Mouse (Mus musculus) midbrain, embryonic 15.5 days (tissue): Measurements from ENCODE around the gene Ppp1r14a. TPM values are rescaled to one million over a fixed set of nuclear protein-coding genes. Genes with fewer than 3 reads are reported as not detected.

Experiments used
- ATAC-seq: fragments of 200-750 bp; cut with Nextera tagmentation; replicated peaks from 2 replicates; pipeline ENCODE4 v1.8.0; 2017; ENCODE audit warnings: moderate TSS enrichment
- H3K27ac ChIP-seq: fragments of 300-500 bp; sonication (generic); 2 replicates; pipeline ENCODE4 v1.5.1; 2015; ENCODE audit warnings: mild to moderate bottlenecking, inconsistent platforms
- H3K27me3 ChIP-seq: fragments of 300-500 bp; sonication (generic); replicated peaks from 2 replicates; pipeline ENCODE4 v1.6.1; 2015; ENCODE audit warnings: inconsistent platforms
- H3K36me3 ChIP-seq: fragments of 300-500 bp; sonication (generic); replicated peaks from 2 replicates; pipeline ENCODE4 v1.6.1; 2015; ENCODE audit warnings: inconsistent platforms
- H3K4me1 ChIP-seq: fragments of 300-500 bp; sonication (generic); 2 replicates; pipeline ENCODE4 v1.6.1; 2015; ENCODE audit warnings: inconsistent platforms
- H3K4me2 ChIP-seq: fragments of 300-500 bp; sonication (generic); 2 replicates; pipeline ENCODE4 v1.6.1; 2015; ENCODE audit warnings: inconsistent platforms, mild to moderate bottlenecking, moderate library complexity
- H3K4me3 ChIP-seq: fragments of 300-500 bp; sonication (generic); 2 replicates; pipeline ENCODE4 v1.5.1; 2015; ENCODE audit warnings: mild to moderate bottlenecking, inconsistent platforms
- H3K9ac ChIP-seq: fragments of 300-500 bp; sonication (generic); 2 replicates; pipeline ENCODE4 v1.6.1; 2015; ENCODE audit warnings: mild to moderate bottlenecking, inconsistent platforms
- H3K9me3 ChIP-seq: fragments of 300-500 bp; sonication (generic); 2 replicates; pipeline ENCODE4 v1.6.1; 2016; ENCODE audit warnings: inconsistent platforms
- WGBS: fragments of 180-500 bp; shearing (Covaris S2); methylation state at CpG from one replicate; pipeline ENCODE4 v1.1.7; 2015; ENCODE audit warnings: mixed read lengths; 5-methylcytosine and 5-hydroxymethylcytosine counted together
- polyA plus RNA-seq: library from polyadenylated mRNA; unstranded; fragments of >200 nt; fragmentation: Nextera tagmentation; extraction: Ambion mirVana; gene quantifications from 2 replicates; pipeline ENCODE4 v1.2.1, GENCODE M21; 2015

Gene Ppp1r14a
- 3.3 and 4.3 TPM in 2 replicates for polyA plus RNA-seq

DNA sequence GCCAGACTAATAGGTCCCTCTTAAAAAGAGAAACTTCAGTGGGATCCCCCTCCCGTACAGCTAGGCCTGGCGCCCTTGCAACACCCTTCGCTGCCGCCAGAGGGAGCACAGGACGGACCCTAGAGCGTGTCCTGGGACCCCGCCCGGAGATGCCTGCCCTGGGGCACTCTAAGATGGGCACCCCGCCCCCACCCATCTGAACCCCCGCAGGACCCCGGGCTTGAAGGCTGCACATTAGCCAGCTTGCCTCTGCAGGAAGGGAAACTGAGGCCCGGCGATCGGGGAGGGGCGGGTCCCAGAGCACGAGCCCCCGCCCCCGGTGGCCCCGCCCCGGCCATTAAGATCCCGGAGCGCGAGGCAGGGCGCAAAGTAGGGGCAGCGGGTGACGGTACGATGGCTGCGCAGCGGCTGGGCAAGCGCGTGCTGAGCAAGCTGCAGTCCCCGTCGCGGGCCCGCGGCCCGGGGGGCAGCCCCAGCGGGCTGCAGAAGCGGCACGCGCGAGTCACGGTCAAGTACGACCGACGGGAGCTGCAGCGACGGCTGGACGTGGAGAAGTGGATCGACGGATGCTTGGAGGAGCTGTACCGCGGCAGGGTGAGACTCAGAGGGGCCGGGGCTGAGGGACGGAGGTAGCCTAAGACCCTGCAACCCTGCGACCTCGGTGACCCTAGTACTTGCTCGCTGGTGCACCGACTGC lies at the start of gene Ppp1r14a:
Gene Ppp1r14a, plus strand, starts transcription at position 367 of the 697 bp plus-strand sequence.
- no peaks in the 10 kb centered on the region for H3K36me3 ChIP-seq
- WGBS: 2% methylated on average over 57 of the region's 59 CpGs
- peaks cover 24% of the 10 kb centered on the region for H3K4me1 ChIP-seq
- peak within 1 kb of the TSS; percentile 45 for H3K9ac ChIP-seq
- peak within 1 kb of the TSS; percentile 47 for H3K4me3 ChIP-seq
- H3K27ac ChIP-seq: no peak within 1 kb of the TSS
- ATAC-seq: peak; percentile 19; the same call in 1 of the 2 replicates
- peaks cover 3% of the 10 kb centered on the region; the same call in 1 of the 2 replicates for H3K27me3 ChIP-seq
- H3K9me3 ChIP-seq: no peaks in the 10 kb centered on the region
- H3K4me2 ChIP-seq: peak within 1 kb of the TSS; percentile 91

DNA sequence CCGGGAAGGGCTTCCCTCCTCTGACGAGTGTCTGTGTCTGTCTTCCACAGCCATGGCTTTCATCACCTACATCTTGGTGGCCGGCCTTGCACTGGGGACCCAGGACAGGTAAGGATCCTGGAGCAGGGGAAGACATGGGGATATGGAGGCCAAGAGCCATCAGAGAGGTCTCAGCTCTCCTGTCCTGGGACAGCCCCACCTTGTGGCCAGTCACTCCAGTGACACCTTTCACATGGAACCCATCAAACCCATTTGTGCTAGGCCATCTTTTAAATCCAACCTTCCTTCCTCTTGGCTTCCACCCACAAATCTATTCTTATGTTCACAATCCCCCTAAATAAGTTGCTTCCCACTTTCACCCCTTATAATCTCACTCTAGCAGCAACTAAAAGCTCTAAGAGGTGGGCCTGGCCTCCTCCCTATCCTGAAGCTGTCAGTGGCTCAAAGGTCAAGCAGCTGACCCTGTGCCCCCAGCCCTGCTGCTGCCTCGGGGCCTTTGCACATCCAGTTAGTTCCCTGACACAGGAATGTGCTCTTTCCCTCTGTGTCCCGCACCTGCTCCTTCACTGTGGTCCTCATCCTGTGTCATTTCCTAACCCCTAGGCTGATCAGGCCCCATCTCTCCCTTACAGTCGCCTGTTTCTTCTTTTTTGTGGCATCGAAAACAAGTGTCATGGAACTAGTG lies 44.2 kb upstream of the Ppp1r14a start:
- H3K9ac ChIP-seq: no peak overlapping the region
- no peak overlapping the region for H3K4me2 ChIP-seq
- ATAC-seq: no peak
- no peaks in the 10 kb centered on the region for H3K36me3 ChIP-seq
- no peak overlapping the region for H3K4me3 ChIP-seq
- no peaks in the 10 kb centered on the region for H3K9me3 ChIP-seq
- H3K27me3 ChIP-seq: peaks cover 14% of the 10 kb centered on the region
- no peak overlapping the region for H3K27ac ChIP-seq
- 86% methylated on average over 7 of the region's 7 CpGs for WGBS
- H3K4me1 ChIP-seq: peaks cover 7% of the 10 kb centered on the region; the same call in 1 of the 2 replicates

GRCm38 (mm10) chr7:29246015-29246414 lies 43.1 kb upstream of the Ppp1r14a start:
- ATAC-seq: no peak
- 90% methylated on average over 5 of the region's 5 CpGs for WGBS

GRCm38 (mm10) chr7:29246619-29247313 lies 42.3 kb upstream of the Ppp1r14a start:
- peaks cover 14% of the 10 kb centered on the region for H3K27me3 ChIP-seq

More at GRCm38 (mm10) chr7:29246015-29246414, 43.1 kb upstream of the Ppp1r14a start:
- Histone ChIP-seq H3K4me3 (no peak overlapping the region), H3K4me2 (no peak overlapping the region), H3K9me3 (no peaks in the 10 kb centered on the region), H3K27me3 (peaks cover 14% of the 10 kb centered on the region), H3K4me1 (peaks cover 7% of the 10 kb centered on the region; the same call in 1 of the 2 replicates), H3K27ac (no peak overlapping the region), H3K36me3 (no peaks in the 10 kb centered on the region), H3K9ac (no peak overlapping the region)

DNA sequence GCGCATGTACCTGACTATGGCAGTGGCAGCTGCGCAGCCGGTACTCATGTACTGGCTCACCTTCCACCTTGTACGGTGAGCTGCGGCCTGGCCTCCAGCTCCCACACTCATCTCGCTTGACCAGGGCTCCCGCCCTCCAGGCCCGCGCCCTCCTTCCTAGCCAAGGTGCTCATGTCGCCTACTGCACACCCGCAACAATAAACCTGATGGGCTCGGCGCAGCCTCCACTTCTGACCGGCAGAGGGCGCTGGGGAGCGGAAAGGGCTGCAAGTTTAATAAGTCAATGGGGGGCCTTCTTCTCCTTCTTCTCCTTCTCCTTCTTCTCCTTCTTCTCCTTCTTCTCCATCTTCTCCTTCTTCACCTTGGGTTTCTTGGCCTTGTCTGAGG lies 41.8 kb upstream of the Ppp1r14a start:
- no peaks in the 10 kb centered on the region for H3K36me3 ChIP-seq
- no peak overlapping the region for H3K9ac ChIP-seq
- peak; percentile 49; the same call in 1 of the 2 replicates for ATAC-seq
- 0 out of 2 replicates have a peak overlapping the region, but pooled peaks have one; percentile 6 for H3K4me3 ChIP-seq
- H3K4me1 ChIP-seq: peaks cover 7% of the 10 kb centered on the region; the same call in 1 of the 2 replicates
- peaks cover 14% of the 10 kb centered on the region for H3K27me3 ChIP-seq
- peak overlapping the region; percentile 33 for H3K4me2 ChIP-seq
- H3K9me3 ChIP-seq: no peaks in the 10 kb centered on the region
- no peak overlapping the region for H3K27ac ChIP-seq
- WGBS: 30% methylated on average over 16 of the region's 16 CpGs

More at GRCm38 (mm10) chr7:29246619-29247313, 42.3 kb upstream of the Ppp1r14a start:
- no peaks in the 10 kb centered on the region for H3K36me3 ChIP-seq
- H3K27ac ChIP-seq: no peak overlapping the region
- H3K4me2 ChIP-seq: no peak overlapping the region
- WGBS: 86% methylated on average over 21 of the region's 21 CpGs
- H3K9ac ChIP-seq: no peak overlapping the region
- no peak for ATAC-seq
- no peaks in the 10 kb centered on the region for H3K9me3 ChIP-seq
- no peak overlapping the region for H3K4me3 ChIP-seq
- H3K4me1 ChIP-seq: peaks cover 7% of the 10 kb centered on the region; the same call in 1 of the 2 replicates

DNA sequence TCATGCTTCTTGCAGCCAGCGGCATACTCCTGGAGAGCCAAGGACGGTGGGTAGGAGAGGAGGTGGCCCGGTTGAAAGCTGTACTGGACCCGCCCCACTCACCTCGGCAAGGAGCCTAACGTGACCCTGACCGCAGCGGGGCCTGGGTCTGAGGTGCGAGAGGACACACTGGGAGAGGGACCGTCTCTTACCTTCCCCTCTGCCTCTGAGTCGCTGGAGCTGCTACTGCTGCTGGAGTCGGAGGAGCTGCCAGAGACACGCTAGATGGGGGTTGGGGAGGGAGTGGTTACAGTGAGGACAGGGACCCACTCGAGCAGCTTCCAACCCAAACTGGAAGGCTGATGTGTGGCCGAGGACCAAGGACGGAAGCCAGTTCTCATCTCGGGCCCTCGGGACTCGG lies 41.4 kb upstream of the Ppp1r14a start:
- 16% methylated on average over 19 of the region's 19 CpGs for WGBS
- H3K4me2 ChIP-seq: peak overlapping the region; percentile 33
- H3K36me3 ChIP-seq: no peaks in the 10 kb centered on the region
- ATAC-seq: no peak; the same call in 1 of the 2 replicates
- H3K9me3 ChIP-seq: no peaks in the 10 kb centered on the region
- H3K4me1 ChIP-seq: peaks cover 7% of the 10 kb centered on the region; the same call in 1 of the 2 replicates
- H3K9ac ChIP-seq: no peak overlapping the region
- H3K27ac ChIP-seq: no peak overlapping the region
- peaks cover 14% of the 10 kb centered on the region for H3K27me3 ChIP-seq
- 0 out of 2 replicates have a peak overlapping the region, but pooled peaks have one; percentile 13 for H3K4me3 ChIP-seq

GRCm38 (mm10) chr7:29248261-29248841 lies 40.8 kb upstream of the Ppp1r14a start, which contains the start of gene 2200002D01Rik:
TSS of gene 2200002D01Rik (minus strand) at chr7:29248466.
- Histone ChIP-seq H3K9me3 (no peaks in the 10 kb centered on the region), H3K4me3 (0 out of 2 replicates have a peak within 1 kb of the TSS, but pooled peaks have one; percentile 13), H3K27ac (no peak within 1 kb of the TSS), H3K9ac (no peak within 1 kb of the TSS), H3K36me3 (no peaks in the 10 kb centered on the region), H3K4me2 (peak within 1 kb of the TSS; percentile 33), H3K4me1 (peaks cover 7% of the 10 kb centered on the region; the same call in 1 of the 2 replicates), H3K27me3 (peaks cover 14% of the 10 kb centered on the region)
- no peak for ATAC-seq
- WGBS: 13% methylated on average over 20 of the region's 20 CpGs

- Histone ChIP-seq H3K4me3 (no peak overlapping the region), H3K36me3 (no peaks in the 10 kb centered on the region), H3K9ac (no peak overlapping the region), H3K27me3 (peaks cover 14% of the 10 kb centered on the region), H3K4me2 (no peak overlapping the region), H3K4me1 (peaks cover 7% of the 10 kb centered on the region; the same call in 1 of the 2 replicates), H3K9me3 (no peaks in the 10 kb centered on the region), H3K27ac (no peak overlapping the region)
- 89% methylated on average over 3 of the region's 3 CpGs for WGBS
- ATAC-seq: no peak
These were observed 37.9 kb upstream of the Ppp1r14a start for GRCm38 (mm10) chr7:29251166-29251565.

DNA sequence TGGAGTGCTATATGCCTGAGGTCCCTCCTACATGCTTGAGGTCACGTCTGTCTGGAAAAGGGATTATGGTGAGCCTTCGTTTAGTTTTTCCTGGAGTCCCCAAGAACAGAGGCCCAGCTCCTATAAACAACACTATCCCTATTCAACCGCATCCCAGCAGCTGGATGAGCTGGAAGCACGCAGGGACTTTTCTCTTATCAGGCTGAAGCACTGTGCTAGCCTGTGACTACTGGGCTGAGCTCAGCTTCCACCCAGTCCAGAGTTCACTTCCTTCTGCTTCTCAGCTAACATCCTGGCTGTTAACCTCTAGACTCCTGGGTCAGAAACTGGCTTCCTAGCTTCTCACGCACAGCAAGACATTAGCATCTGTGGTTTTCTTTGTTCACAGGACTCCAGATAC lies 35.3 kb upstream of the Ppp1r14a start:
- ATAC-seq: no peak
- H3K4me2 ChIP-seq: no peak overlapping the region
- no peaks in the 10 kb centered on the region for H3K4me1 ChIP-seq
- no peaks in the 10 kb centered on the region for H3K27me3 ChIP-seq
- no peak overlapping the region for H3K4me3 ChIP-seq
- no peaks in the 10 kb centered on the region for H3K9me3 ChIP-seq
- H3K27ac ChIP-seq: no peak overlapping the region
- 55% methylated on average over 5 of the region's 5 CpGs for WGBS
- H3K36me3 ChIP-seq: no peaks in the 10 kb centered on the region
- H3K9ac ChIP-seq: no peak overlapping the region

- WGBS: 83% methylated on average over 4 of the region's 4 CpGs
- no peak overlapping the region for H3K27ac ChIP-seq
- no peak overlapping the region for H3K9ac ChIP-seq
- ATAC-seq: no peak
- no peak overlapping the region for H3K4me2 ChIP-seq
- no peaks in the 10 kb centered on the region for H3K27me3 ChIP-seq
- H3K4me1 ChIP-seq: 0 out of 2 replicates have a peak, but pooled peaks cover 5% of the 10 kb centered on the region
- H3K4me3 ChIP-seq: no peak overlapping the region
- H3K36me3 ChIP-seq: no peaks in the 10 kb centered on the region
- no peaks in the 10 kb centered on the region for H3K9me3 ChIP-seq
These were observed 33.2 kb upstream of the Ppp1r14a start for GRCm38 (mm10) chr7:29255875-29256274.

DNA sequence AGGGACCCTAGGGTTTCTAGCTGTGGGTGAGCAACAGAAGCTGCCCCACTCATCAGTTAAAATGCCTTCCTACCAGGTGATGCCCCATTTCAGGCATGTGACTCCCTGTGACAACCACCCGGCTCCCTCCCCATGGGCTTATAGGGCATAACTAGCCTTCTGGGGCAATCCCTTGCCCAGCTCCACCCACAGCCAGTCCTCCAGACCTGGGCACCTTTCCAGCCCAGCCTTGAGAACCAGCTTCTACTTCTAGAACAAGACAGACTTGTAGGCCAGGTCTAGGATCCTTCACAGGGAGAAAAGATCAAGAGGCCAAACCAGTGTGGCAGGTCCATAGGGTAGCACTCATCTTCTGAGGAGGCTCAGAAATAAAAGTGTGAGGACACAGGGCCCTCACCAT lies 31.7 kb upstream of the Ppp1r14a start:
- WGBS: 100% methylated on average over 1 of the region's 1 CpGs
- Histone ChIP-seq H3K36me3 (no peaks in the 10 kb centered on the region), H3K9ac (no peak overlapping the region), H3K4me2 (no peak overlapping the region), H3K4me3 (no peak overlapping the region), H3K27me3 (no peaks in the 10 kb centered on the region), H3K9me3 (no peaks in the 10 kb centered on the region), H3K27ac (no peak overlapping the region), H3K4me1 (0 out of 2 replicates have a peak, but pooled peaks cover 5% of the 10 kb centered on the region)
- no peak for ATAC-seq
